Mouse (Mus musculus) limb, embryonic 11.5 days (tissue): Measurements from ENCODE around the gene Ptprj. TPM values are rescaled to one million over a fixed set of nuclear protein-coding genes. Genes with fewer than 3 reads are reported as not detected.

Experiments used
- ATAC-seq: fragments of 200-750 bp; cut with Nextera tagmentation; 2 replicates; pipeline ENCODE4 v1.8.0; 2017; ENCODE audit warnings: low read depth; ENCODE audit not compliant: insufficient number of reproducible peaks, low FRiP score, low TSS enrichment
- DNase-seq: peaks from one replicate; pipeline ENCODE4 v3.0.0-alpha.2; 2015; ENCODE audit warnings: low spot score
- H3K27ac ChIP-seq: fragments of 300-500 bp; sonication (generic); replicated peaks from 2 replicates; pipeline ENCODE4 v1.5.1; 2014; ENCODE audit warnings: low read depth, mild to moderate bottlenecking, low read length
- H3K27me3 ChIP-seq: fragments of 300-500 bp; sonication (generic); 2 replicates; pipeline ENCODE4 v1.6.1; 2014; ENCODE audit warnings: mild to moderate bottlenecking, low read length, mixed read lengths; ENCODE audit not compliant: control insufficient read depth, insufficient read depth
- H3K36me3 ChIP-seq: fragments of 300-500 bp; sonication (generic); 2 replicates; pipeline ENCODE4 v1.6.1; 2014; ENCODE audit warnings: mild to moderate bottlenecking, low read length, moderate library complexity, mixed read lengths; ENCODE audit not compliant: control insufficient read depth, insufficient read depth
- H3K4me1 ChIP-seq: fragments of 300-500 bp; sonication (generic); 2 replicates; pipeline ENCODE4 v1.6.1; 2014; ENCODE audit warnings: low read length, mixed read lengths; ENCODE audit not compliant: control insufficient read depth, insufficient read depth
- H3K4me2 ChIP-seq: fragments of 300-500 bp; sonication (generic); 2 replicates; pipeline ENCODE4 v1.6.1; 2014; ENCODE audit warnings: low read depth, mild to moderate bottlenecking, moderate library complexity; ENCODE audit not compliant: severe bottlenecking
- H3K4me3 ChIP-seq: fragments of 300-500 bp; sonication (generic); 2 replicates; pipeline ENCODE4 v1.5.1; 2014; ENCODE audit warnings: low read depth, low read length
- H3K9ac ChIP-seq: fragments of 300-500 bp; sonication (generic); 2 replicates; pipeline ENCODE4 v1.6.1; 2014; ENCODE audit warnings: mild to moderate bottlenecking, low read length
- H3K9me3 ChIP-seq: fragments of 300-500 bp; sonication (generic); 2 replicates; pipeline ENCODE4 v1.6.1; 2016; ENCODE audit warnings: low read length; ENCODE audit not compliant: control insufficient read depth
- WGBS: fragments of 180-500 bp; shearing (Covaris S2); extraction: QIAGEN DNeasy Blood & Tissue Kit; methylation state at CpG from one replicate; pipeline ENCODE4 v1.1.7; 2014; 5-methylcytosine and 5-hydroxymethylcytosine counted together
- polyA plus RNA-seq: library from polyadenylated mRNA; unstranded; fragments of >200 nt; fragmentation: Nextera tagmentation; extraction: Ambion mirVana; gene quantifications from 2 replicates; pipeline ENCODE4 v1.2.1, GENCODE M21; 2014

The Ptprj gene
- polyA plus RNA-seq, 1 experiment from 2014 or later = 1.4 TPM

DNA sequence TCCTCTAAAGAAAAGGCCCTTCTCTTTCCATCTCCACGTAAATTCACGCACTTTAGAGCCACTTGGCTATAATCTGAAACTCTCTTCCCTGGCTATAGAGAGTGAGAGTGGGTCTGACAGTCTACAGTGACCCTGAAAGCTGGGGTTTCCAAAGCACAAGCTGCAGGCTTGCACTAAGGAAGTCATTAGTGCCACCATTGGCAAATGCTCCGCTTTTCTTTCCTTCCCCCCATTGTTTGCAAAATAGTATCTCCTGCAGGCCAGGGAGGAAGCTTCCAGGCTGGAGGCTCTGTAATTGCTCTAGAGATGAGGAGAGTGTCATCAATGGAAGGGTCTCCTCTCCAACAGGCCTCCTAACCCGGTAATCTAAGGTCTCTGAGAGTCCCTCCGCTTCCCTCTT lies 65.5 kb downstream of the Ptprj start:
- no peak overlapping the region for H3K27ac ChIP-seq
- 73% methylated on average over 5 of the region's 5 CpGs for WGBS
- H3K4me1 ChIP-seq = no peaks in the 10 kb centered on the region
- no peak overlapping the region for H3K9ac ChIP-seq
- no peaks in the 10 kb centered on the region for H3K9me3 ChIP-seq
- DNase-seq (no peak), ATAC-seq (no peak)
- no peaks in the 10 kb centered on the region for H3K27me3 ChIP-seq
- no peak overlapping the region for H3K4me3 ChIP-seq
- H3K36me3 ChIP-seq = no peaks in the 10 kb centered on the region
- no peak overlapping the region for H3K4me2 ChIP-seq

DNA sequence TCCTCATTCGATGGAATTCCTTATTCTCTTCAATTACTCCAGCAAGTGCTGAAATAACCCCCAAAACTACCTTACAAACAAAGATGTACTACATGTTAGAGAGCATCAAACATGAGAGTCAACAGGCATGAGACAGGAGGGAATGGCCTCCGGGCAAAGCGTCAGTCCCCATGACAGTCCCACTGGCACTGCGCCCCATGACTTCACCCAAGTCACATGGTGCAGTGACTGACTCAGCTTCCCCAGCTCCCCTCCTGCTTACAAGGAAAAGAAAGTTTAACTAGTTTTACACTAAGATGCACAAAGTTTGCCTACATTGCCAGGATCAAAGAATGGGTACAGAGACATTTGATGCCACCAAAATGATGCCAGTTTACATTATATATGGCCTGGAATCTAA lies 71.2 kb downstream of the Ptprj start:
- ATAC-seq (no peak), DNase-seq (no peak)
- Histone ChIP-seq H3K9me3 (no peaks in the 10 kb centered on the region), H3K27ac (no peak overlapping the region), H3K4me2 (no peak overlapping the region), H3K4me3 (no peak overlapping the region), H3K9ac (no peak overlapping the region), H3K36me3 (no peaks in the 10 kb centered on the region), H3K4me1 (no peaks in the 10 kb centered on the region), H3K27me3 (no peaks in the 10 kb centered on the region)
- WGBS = 93% methylated on average over 4 of the region's 4 CpGs

DNA sequence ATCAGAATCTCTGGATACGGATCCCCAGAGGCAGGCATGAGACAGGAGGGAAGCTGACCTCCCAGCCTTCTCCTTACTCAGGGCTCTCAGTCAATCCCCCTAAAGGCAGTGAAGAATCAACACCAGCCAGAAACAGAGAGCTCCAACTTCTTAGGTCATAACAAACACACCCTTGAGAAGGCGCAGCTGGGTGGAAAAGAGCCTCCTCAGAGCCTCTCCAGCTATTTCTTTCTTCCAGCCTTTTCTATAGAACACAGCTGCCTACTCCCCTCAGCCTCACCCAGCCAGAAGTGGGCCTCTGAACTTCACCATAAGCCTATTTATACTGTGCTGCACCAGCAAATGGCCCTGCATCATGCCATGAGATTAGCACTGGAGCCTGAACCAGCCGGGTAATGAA lies 74.3 kb downstream of the Ptprj start:
- Histone ChIP-seq H3K9ac (no peak overlapping the region), H3K27ac (no peak overlapping the region), H3K4me1 (no peaks in the 10 kb centered on the region), H3K36me3 (no peaks in the 10 kb centered on the region), H3K27me3 (no peaks in the 10 kb centered on the region), H3K4me3 (no peak overlapping the region), H3K4me2 (no peak overlapping the region), H3K9me3 (no peaks in the 10 kb centered on the region)
- DNase-seq (no peak), ATAC-seq (no peak)
- WGBS = 73% methylated on average over 3 of the region's 3 CpGs

DNA sequence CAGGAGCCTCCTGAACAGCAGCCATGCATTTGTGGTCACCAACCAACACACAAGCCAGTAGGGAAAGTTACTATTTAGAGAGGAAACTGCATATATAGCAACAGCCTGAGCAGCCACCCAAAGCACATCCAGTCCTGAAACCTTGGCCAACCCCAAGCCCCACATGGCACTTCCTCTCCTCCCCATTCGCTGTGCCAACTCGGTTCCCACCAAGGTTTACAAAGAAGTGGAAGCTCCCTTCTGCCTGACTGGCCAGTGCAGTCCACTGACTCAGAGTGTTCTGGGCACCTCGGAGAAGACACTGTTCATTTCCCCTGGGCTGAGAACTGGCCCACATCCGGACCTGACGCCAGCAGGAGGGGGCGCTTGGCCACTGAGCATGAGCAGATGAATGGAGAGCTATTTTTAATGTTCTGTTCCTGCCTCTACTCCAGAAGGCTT lies 75.7 kb downstream of the Ptprj start:
- Histone ChIP-seq H3K27ac (no peak overlapping the region), H3K4me2 (no peak overlapping the region), H3K9me3 (no peaks in the 10 kb centered on the region), H3K36me3 (no peaks in the 10 kb centered on the region), H3K4me1 (no peaks in the 10 kb centered on the region), H3K4me3 (no peak overlapping the region), H3K27me3 (no peaks in the 10 kb centered on the region), H3K9ac (no peak overlapping the region)
- 85% methylated on average over 6 of the region's 6 CpGs for WGBS
- no peak for DNase-seq
- ATAC-seq = no peak

DNA sequence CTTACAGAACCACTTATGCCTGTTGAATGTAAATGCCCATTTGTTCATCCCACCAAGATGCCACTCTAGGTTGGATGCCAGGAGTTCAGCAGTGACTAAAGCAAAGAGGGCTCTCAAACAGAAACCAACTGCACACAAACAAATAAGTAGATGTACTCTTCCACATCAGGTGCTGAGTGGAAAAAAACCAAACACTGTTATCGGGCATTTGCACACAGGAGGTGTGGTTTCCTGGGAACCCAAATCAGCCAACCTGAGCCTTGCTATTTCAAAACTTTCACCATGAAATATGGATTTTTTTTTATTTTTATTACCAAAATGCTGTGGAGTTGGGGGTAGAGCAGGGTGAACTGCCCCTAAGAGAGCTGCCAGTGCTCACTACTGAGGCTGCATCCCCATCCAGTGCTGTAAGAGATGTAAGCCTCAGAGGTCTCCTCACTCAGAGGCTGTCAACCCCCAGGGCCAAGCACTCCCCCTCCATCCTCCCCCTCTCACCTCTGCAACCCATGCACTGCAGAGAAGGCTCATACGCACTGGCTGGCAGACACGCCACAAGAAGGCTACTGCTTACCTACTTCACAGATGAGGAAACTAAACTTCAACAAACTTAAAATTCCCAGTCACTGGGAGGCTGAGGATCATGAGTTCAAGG lies 77.1 kb downstream of the Ptprj start:
- Histone ChIP-seq H3K4me3 (no peak overlapping the region), H3K4me2 (no peak overlapping the region), H3K36me3 (no peaks in the 10 kb centered on the region), H3K9ac (no peak overlapping the region), H3K4me1 (no peaks in the 10 kb centered on the region), H3K27ac (no peak overlapping the region), H3K27me3 (no peaks in the 10 kb centered on the region), H3K9me3 (no peaks in the 10 kb centered on the region)
- DNase-seq = no peak
- ATAC-seq = no peak
- 85% methylated on average over 3 of the region's 3 CpGs for WGBS

DNA sequence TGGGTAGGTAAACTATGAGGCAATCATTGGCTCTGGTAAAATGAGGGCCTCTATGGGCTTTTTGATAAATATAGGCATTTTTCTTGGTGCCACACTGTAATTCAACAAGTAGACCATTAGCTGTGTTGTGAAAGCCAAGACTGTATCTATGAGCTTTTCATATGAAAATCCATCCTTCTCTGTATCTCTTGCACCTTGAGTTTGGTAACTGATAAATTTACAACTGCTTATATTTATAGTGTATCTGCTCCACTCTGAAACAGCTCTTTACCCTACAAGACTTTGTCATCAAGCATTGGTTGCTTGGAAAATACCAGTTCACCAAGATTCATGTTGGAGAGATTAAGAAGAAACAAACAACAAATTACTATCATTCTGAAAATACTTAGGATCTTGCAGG lies 77.7 kb downstream of the Ptprj start:
- no peaks in the 10 kb centered on the region for H3K4me1 ChIP-seq
- H3K4me2 ChIP-seq = no peak overlapping the region
- no peak overlapping the region for H3K27ac ChIP-seq
- H3K4me3 ChIP-seq = no peak overlapping the region
- H3K36me3 ChIP-seq = no peaks in the 10 kb centered on the region
- no peaks in the 10 kb centered on the region for H3K27me3 ChIP-seq
- no peak for ATAC-seq
- no peak overlapping the region for H3K9ac ChIP-seq
- no peak for DNase-seq
- H3K9me3 ChIP-seq = no peaks in the 10 kb centered on the region

DNA sequence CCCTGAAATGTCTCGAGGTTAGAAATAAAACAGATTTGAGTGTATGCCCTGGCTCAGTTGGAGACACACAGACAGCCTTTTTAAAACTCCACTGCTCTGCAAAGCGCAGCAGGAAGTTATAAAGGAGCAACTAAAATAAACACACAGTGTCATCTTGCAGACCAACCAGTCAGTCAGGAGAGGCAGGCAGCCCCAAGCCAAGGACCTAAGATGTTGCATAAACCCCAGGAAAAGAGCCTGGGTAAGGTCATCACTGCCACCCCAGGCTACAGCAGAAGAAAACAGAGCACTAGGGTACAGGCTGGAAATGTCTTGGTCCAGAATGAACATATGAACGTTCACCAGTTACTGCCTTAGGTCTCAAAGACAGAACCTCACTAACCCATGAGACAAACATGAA lies 78.7 kb downstream of the Ptprj start:
- Histone ChIP-seq H3K27me3 (no peaks in the 10 kb centered on the region), H3K4me3 (no peak overlapping the region), H3K9ac (no peak overlapping the region), H3K4me2 (no peak overlapping the region), H3K4me1 (no peaks in the 10 kb centered on the region), H3K27ac (no peak overlapping the region), H3K36me3 (no peaks in the 10 kb centered on the region), H3K9me3 (no peaks in the 10 kb centered on the region)
- ATAC-seq (no peak), DNase-seq (no peak)
- WGBS = 43% methylated on average over 3 of the region's 3 CpGs

DNA sequence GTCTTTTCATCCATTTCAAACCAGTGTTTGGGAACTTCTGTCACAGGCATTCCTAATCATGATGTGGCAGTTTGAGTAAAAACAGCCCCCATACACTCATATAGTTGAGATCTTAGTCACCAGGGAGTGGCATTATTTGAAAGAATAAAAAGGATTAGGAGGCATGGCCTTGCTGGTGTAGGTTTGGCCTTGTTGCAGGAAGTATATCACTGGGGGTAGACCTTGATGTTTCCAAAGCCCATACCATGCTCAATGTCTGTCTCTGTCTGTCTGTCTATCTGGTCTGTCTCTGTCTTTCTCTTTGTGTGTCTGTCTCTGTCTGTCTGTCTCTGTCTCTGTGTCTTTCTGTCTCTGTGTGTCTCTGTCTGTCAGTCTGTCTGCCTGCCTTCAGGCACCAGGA lies 79.6 kb downstream of the Ptprj start:
- H3K4me1 ChIP-seq = no peaks in the 10 kb centered on the region
- H3K4me2 ChIP-seq = no peak overlapping the region
- no peak overlapping the region for H3K9ac ChIP-seq
- DNase-seq (no peak), ATAC-seq (no peak)
- H3K9me3 ChIP-seq = no peaks in the 10 kb centered on the region
- no peak overlapping the region for H3K27ac ChIP-seq
- no peaks in the 10 kb centered on the region for H3K27me3 ChIP-seq
- H3K36me3 ChIP-seq = no peaks in the 10 kb centered on the region
- no peak overlapping the region for H3K4me3 ChIP-seq

DNA sequence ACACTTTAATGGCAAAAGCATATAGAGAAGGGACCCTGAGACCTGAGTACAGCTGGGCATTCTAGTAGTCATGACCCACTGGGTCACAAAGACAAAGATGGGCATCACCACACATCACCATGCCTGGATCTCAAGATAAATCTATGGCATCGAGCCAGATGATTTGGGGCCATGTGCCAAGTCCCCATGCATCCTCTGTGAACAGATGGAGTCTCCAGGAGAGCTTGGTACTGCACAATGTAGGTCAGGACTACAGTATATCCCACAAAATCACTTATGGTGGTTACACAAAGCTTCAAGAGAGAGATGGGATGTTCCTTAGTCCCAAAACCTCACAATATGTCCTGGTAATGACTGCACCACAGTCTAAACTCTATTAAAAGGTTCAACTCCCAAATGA lies 81.4 kb downstream of the Ptprj start:
- no peak overlapping the region for H3K4me3 ChIP-seq
- H3K27me3 ChIP-seq = no peaks in the 10 kb centered on the region
- WGBS = 68% methylated on average over 1 of the region's 1 CpGs
- H3K9me3 ChIP-seq = no peaks in the 10 kb centered on the region
- H3K4me2 ChIP-seq = no peak overlapping the region
- no peak overlapping the region for H3K9ac ChIP-seq
- no peaks in the 10 kb centered on the region for H3K36me3 ChIP-seq
- no peak for DNase-seq
- no peak for ATAC-seq
- H3K27ac ChIP-seq = no peak overlapping the region
- no peaks in the 10 kb centered on the region for H3K4me1 ChIP-seq
